Mouse (Mus musculus): Measurements from ENCODE around the gene Cfap126. TPM values are rescaled to one million over a fixed set of nuclear protein-coding genes. Genes with fewer than 3 reads are reported as not detected.

The Cfap126 gene
- total and polyA plus RNA-seq, 3 experiments, result 0.69 to 3.5 TPM; not detected in 1

DNA sequence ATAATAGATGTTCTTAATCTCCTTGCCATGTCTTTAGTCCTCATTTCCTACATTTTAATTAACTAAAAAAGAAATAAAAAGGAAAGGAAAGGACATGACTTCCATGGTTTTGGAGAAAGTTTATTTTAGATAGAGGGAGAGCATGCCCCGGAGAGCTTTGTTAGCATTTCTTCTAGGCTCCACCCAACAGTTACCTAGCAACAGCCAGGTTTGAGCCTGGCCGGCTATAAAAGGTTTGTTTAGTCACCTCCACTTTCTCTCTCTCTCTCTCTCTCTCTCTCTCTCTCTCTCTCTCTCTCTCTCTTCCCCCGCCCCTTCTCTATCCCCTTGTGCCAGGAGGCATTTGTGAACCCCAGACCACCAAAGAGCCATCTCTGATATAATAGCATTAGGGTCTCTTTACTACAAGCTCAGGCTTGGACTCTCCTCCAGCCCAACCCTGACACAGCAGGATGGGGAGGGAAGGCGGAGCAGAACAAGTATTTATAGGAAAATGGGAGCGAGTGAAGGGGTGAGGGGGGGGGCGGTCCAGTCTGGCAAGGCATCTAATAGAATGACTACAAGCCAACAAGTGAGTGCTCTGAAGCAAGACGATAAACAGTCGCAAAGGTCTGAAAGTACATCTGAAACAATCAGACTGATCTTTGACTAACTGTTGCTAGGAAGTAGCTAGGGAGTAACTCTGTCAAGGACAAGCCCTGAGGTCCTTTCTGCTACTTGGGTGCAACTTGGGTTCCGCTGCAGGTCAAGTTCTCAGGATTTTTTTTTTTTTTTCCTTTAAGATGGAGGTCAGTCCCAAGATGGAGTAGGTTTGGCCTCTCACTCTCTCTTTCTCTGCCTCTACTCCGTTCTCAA is 17.4 kb upstream of the Cfap126 start:
- no peak for DNase-seq (ENCODE audit: low read depth, low spot score)
- Histone ChIP-seq H3K27me3 (ENCODE audit: control insufficient read depth in 1 of 2, insufficient read depth in 2 of 2, low read length in 2 of 2) (no peaks in the 10 kb centered on the region), H3K4me1 (ENCODE audit: control insufficient read depth in 1 of 2, insufficient read depth in 2 of 2, low read length in 2 of 2) (peaks cover 0 to 18% of the 10 kb centered on the region in 2 experiments; a peak in 3 of 4 replicates), H3K9me3 (replicated peaks; ENCODE audit: insufficient read depth, low read length) (no peaks in the 10 kb centered on the region), H3K4me3 (ENCODE audit: control insufficient read depth in 1 of 2, insufficient read depth in 1 of 2, low read depth in 2 of 2, low read length in 2 of 2) (no peak overlapping the region), H3K36me3 (ENCODE audit: control insufficient read depth in 1 of 2, insufficient read depth in 2 of 2, low read length in 2 of 2) (peaks cover 0 to 13% of the 10 kb centered on the region in 2 experiments; a peak in 2 of 4 replicates), H3K27ac (ENCODE audit: control insufficient read depth, low read depth, low read length) (no peak overlapping the region), H3K9ac (ENCODE audit: control insufficient read depth, low read depth, low read length, poor library complexity, severe bottlenecking) (no peak overlapping the region), H3K79me2 (ENCODE audit: control insufficient read depth, insufficient read depth, low read length, poor library complexity) (no peaks in the 10 kb centered on the region)
- TF ChIP-seq CHD2 (IDR thresholded peaks at IDR 0.05; ENCODE audit: low read length), result no peak

DNA sequence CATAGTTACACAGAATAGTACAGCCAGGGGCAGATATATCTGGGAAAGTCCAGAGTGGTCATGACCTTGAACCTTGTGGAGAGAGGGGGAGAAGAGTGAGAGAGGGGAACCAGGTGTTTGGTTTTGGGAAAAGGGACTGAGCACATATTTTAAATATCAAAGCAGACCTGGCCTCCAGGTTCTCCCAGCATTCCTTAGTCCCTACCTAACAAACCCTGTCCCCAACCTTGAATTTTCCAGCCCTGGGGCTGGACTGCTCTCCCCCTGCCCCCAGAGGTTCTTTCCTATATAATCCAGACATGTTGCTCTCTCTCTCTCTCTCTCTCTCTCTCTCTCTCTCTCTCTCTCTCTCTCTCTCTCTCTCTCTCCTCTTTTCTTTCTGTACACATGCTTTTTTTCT is 16.6 kb upstream of the Cfap126 start:
- Histone ChIP-seq H3K9me3 (replicated peaks; ENCODE audit: insufficient read depth, low read length) (no peaks in the 10 kb centered on the region), H3K27ac (ENCODE audit: control insufficient read depth, low read depth, low read length) (peak overlapping the region; percentile 26), H3K36me3 (ENCODE audit: control insufficient read depth in 1 of 2, insufficient read depth in 2 of 2, low read length in 2 of 2) (peaks cover 0 to 13% of the 10 kb centered on the region in 2 experiments; a peak in 2 of 4 replicates), H3K4me1 (ENCODE audit: control insufficient read depth in 1 of 2, insufficient read depth in 2 of 2, low read length in 2 of 2) (peaks cover 0 to 18% of the 10 kb centered on the region in 2 experiments; a peak in 3 of 4 replicates), H3K9ac (ENCODE audit: control insufficient read depth, low read depth, low read length, poor library complexity, severe bottlenecking) (no peak overlapping the region), H3K27me3 (ENCODE audit: control insufficient read depth in 1 of 2, insufficient read depth in 2 of 2, low read length in 2 of 2) (no peaks in the 10 kb centered on the region), H3K4me3 (ENCODE audit: control insufficient read depth in 1 of 2, insufficient read depth in 1 of 2, low read depth in 2 of 2, low read length in 2 of 2) (peak overlapping the region in 1 of 2 experiments; percentile 25; a peak in 2 of 4 replicates), H3K79me2 (ENCODE audit: control insufficient read depth, insufficient read depth, low read length, poor library complexity) (no peaks in the 10 kb centered on the region)
- TF ChIP-seq MYC (IDR thresholded peaks at IDR 0.05; ENCODE audit: low read depth, low read length) (0 out of 2 replicates have a peak, but pooled peaks have one; percentile 3), POLR2AphosphoS2 (IDR thresholded peaks at IDR 0.05; ENCODE audit: low read length) (no peak)
- no peak for DNase-seq (ENCODE audit: low read depth, low spot score)

DNA sequence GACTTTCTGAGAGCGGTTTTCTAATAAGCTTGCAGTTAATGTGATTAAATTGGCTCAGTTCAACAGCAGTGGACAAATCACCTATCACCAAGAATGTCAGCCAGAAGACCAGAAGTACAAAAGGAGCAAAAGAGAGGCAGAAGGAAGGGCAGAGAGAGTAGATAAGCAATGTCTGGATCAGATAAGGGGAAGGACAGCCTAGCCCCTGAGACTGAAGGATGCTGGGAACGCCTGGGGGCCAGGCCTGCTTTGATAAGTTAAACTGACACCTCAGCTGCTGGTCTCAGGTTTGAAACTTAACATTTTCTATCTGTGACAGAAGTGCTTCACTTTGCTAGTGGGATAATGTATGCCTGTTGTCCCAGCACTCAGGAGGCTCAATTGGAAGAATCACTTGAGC is 16.1 kb upstream of the Cfap126 start:
- H3K36me3 ChIP-seq (ENCODE audit: control insufficient read depth in 1 of 2, insufficient read depth in 2 of 2, low read length in 2 of 2), result peaks cover 0 to 13% of the 10 kb centered on the region in 2 experiments; a peak in 2 of 4 replicates
- no peaks in the 10 kb centered on the region; the same call in 1 of the 2 replicates for H3K79me2 ChIP-seq (ENCODE audit: control insufficient read depth, insufficient read depth, low read length, poor library complexity)
- H3K4me3 ChIP-seq (ENCODE audit: control insufficient read depth in 1 of 2, insufficient read depth in 1 of 2, low read depth in 2 of 2, low read length in 2 of 2), result peak overlapping the region in 1 of 2 experiments; percentile 25; a peak in 2 of 4 replicates
- DNase-seq (ENCODE audit: low read depth, low spot score), result peak; percentile 77
- H3K9me3 ChIP-seq (replicated peaks; ENCODE audit: insufficient read depth, low read length), result no peaks in the 10 kb centered on the region
- H3K27me3 ChIP-seq (ENCODE audit: control insufficient read depth in 1 of 2, insufficient read depth in 2 of 2, low read length in 2 of 2), result no peaks in the 10 kb centered on the region
- peak overlapping the region; percentile 64 for H3K27ac ChIP-seq (ENCODE audit: control insufficient read depth, low read depth, low read length)
- no peak overlapping the region for H3K9ac ChIP-seq (ENCODE audit: control insufficient read depth, low read depth, low read length, poor library complexity, severe bottlenecking)
- peaks cover 0 to 18% of the 10 kb centered on the region in 2 experiments; a peak in 3 of 4 replicates for H3K4me1 ChIP-seq (ENCODE audit: control insufficient read depth in 1 of 2, insufficient read depth in 2 of 2, low read length in 2 of 2)
- TF ChIP-seq CHD1 (IDR thresholded peaks at IDR 0.05; ENCODE audit: low read depth, low read length) (no peak), ETS1 (IDR thresholded peaks at IDR 0.05; ENCODE audit: low read depth, low read length) (peak; percentile 78), E2F4 (IDR thresholded peaks at IDR 0.05; ENCODE audit: borderline replicate concordance, low read depth, low read length) (no peak), RCOR1 (IDR thresholded peaks at IDR 0.05; ENCODE audit: low read depth, low read length) (0 out of 2 replicates have a peak, but pooled peaks have one; percentile 22), BHLHE40 (IDR thresholded peaks at IDR 0.05; ENCODE audit: borderline replicate concordance, low read depth, low read length) (no peak), NELFE (IDR thresholded peaks at IDR 0.05; ENCODE audit: low read depth, low read length) (no peak), MAZ (IDR thresholded peaks at IDR 0.05; ENCODE audit: low read depth, low read length) (0 out of 2 replicates have a peak, but pooled peaks have one; percentile 11), KAT2A (conservative IDR thresholded peaks at IDR 0.05; ENCODE audit: low read depth, low read length) (no peak), MXI1 (IDR thresholded peaks at IDR 0.05; ENCODE audit: low read depth, low read length) (no peak), ZMIZ1 (IDR thresholded peaks at IDR 0.05; ENCODE audit: low read depth, low read length) (no peak), CHD2 (IDR thresholded peaks at IDR 0.05; ENCODE audit: low read length) (no peak), POLR2AphosphoS5 (IDR thresholded peaks at IDR 0.05; ENCODE audit: borderline replicate concordance, low read depth, low read length) (no peak), ZC3H11A (IDR thresholded peaks at IDR 0.05; ENCODE audit: low read depth, low read length) (no peak), MEF2A (IDR thresholded peaks at IDR 0.05; ENCODE audit: extremely low read depth, insufficient replicate concordance, low read depth, low read length, poor library complexity, severe bottlenecking) (no peak), JUND (IDR thresholded peaks at IDR 0.05; ENCODE audit: low read depth, low read length) (no peak), MYB (IDR thresholded peaks at IDR 0.05; ENCODE audit: low read depth, low read length) (peak; percentile 69), MAFK (IDR thresholded peaks at IDR 0.05; ENCODE audit: borderline replicate concordance, low read depth, low read length) (no peak), POLR2A (IDR thresholded peaks at IDR 0.05; ENCODE audit: control insufficient read depth in 1 of 2, insufficient read depth in 1 of 2, low read depth in 1 of 2, low read length in 2 of 2, poor library complexity in 1 of 2) (no peak), MYC (IDR thresholded peaks at IDR 0.05; ENCODE audit: low read depth, low read length) (0 out of 2 replicates have a peak, but pooled peaks have one; percentile 25), MAX (IDR thresholded peaks at IDR 0.05; ENCODE audit: low read length) (no peak), TCF12 (IDR thresholded peaks at IDR 0.05; ENCODE audit: low read depth, low read length) (peak; percentile 81), SIN3A (IDR thresholded peaks at IDR 0.05; ENCODE audit: low read length) (0 out of 2 replicates have a peak, but pooled peaks have one; percentile 34), SMC3 (IDR thresholded peaks at IDR 0.05; ENCODE audit: low read depth, low read length) (no peak)

Measured in MEL (cell line).